Mouse (Mus musculus): Measurements from ENCODE around the gene Wfdc10. TPM values are rescaled to one million over a fixed set of nuclear protein-coding genes. Genes with fewer than 3 reads are reported as not detected.

Wfdc10 gene
- polyA plus RNA-seq, 1 experiment from 2014 or later = not detected

Other genes with a start within 250 kb of the Wfdc10 start
- 16.1 and 17.4 TPM in 2 replicates for gene Sdc4, start 212.2 kb upstream of the Wfdc10 start, polyA plus RNA-seq (2016; fragmentation: Nextera tagmentation; extraction: Ambion mirVana)
- gene Sys1, start 199.1 kb upstream of the Wfdc10 start, polyA plus RNA-seq (2016; fragmentation: Nextera tagmentation; extraction: Ambion mirVana) = 64.8 and 65.9 TPM in 2 replicates
- gene Gm20458, start 195.1 kb upstream of the Wfdc10 start, polyA plus RNA-seq (2016; fragmentation: Nextera tagmentation; extraction: Ambion mirVana) = 3.7 and 3.9 TPM in 2 replicates
- not detected in 2 replicates for gene Trp53tg5, start 182.3 kb upstream of the Wfdc10 start, polyA plus RNA-seq (2016; fragmentation: Nextera tagmentation; extraction: Ambion mirVana)
- 3.0 and 3.2 TPM in 2 replicates for gene Dbndd2, start 169.9 kb upstream of the Wfdc10 start, polyA plus RNA-seq (2016; fragmentation: Nextera tagmentation; extraction: Ambion mirVana)
- gene Pigt, start 158.5 kb upstream of the Wfdc10 start, polyA plus RNA-seq (2016; fragmentation: Nextera tagmentation; extraction: Ambion mirVana) = 40.1 and 44.7 TPM in 2 replicates
- gene Wfdc2, start 93.6 kb upstream of the Wfdc10 start, polyA plus RNA-seq (2016; fragmentation: Nextera tagmentation; extraction: Ambion mirVana) = 23.1 and 28.3 TPM in 2 replicates
- not detected in 2 replicates for gene Spint3, start 82.6 kb upstream of the Wfdc10 start, polyA plus RNA-seq (2016; fragmentation: Nextera tagmentation; extraction: Ambion mirVana)
- gene Wfdc6a, start 70.6 kb upstream of the Wfdc10 start, polyA plus RNA-seq (2016; fragmentation: Nextera tagmentation; extraction: Ambion mirVana) = not detected in 2 replicates
- gene Eppin, start 62.5 kb upstream of the Wfdc10 start, polyA plus RNA-seq (2016; fragmentation: Nextera tagmentation; extraction: Ambion mirVana) = not detected in 2 replicates
- gene Wfdc6b, start 42.5 kb upstream of the Wfdc10 start, polyA plus RNA-seq (2016; fragmentation: Nextera tagmentation; extraction: Ambion mirVana) = not detected in 2 replicates
- gene Wfdc8, start 42.4 kb upstream of the Wfdc10 start, polyA plus RNA-seq (2016; fragmentation: Nextera tagmentation; extraction: Ambion mirVana) = not detected in 2 replicates
- not detected in 2 replicates for gene Wfdc16, start 17.2 kb upstream of the Wfdc10 start, polyA plus RNA-seq (2016; fragmentation: Nextera tagmentation; extraction: Ambion mirVana)
- not detected in 2 replicates for gene Wfdc9, start 537 bp downstream of the Wfdc10 start, polyA plus RNA-seq (2016; fragmentation: Nextera tagmentation; extraction: Ambion mirVana)
- gene Wfdc11, start 18.0 kb downstream of the Wfdc10 start, polyA plus RNA-seq (2016; fragmentation: Nextera tagmentation; extraction: Ambion mirVana) = not detected in 2 replicates
- gene Wfdc13, start 29.1 kb downstream of the Wfdc10 start, polyA plus RNA-seq (2016; fragmentation: Nextera tagmentation; extraction: Ambion mirVana) = not detected in 2 replicates
- not detected in 2 replicates for gene Spint4, start 42.5 kb downstream of the Wfdc10 start, polyA plus RNA-seq (2016; fragmentation: Nextera tagmentation; extraction: Ambion mirVana)
- gene Spint5, start 59.3 kb downstream of the Wfdc10 start, polyA plus RNA-seq (2016; fragmentation: Nextera tagmentation; extraction: Ambion mirVana) = not detected in 2 replicates
- gene Wfdc3, start 89.9 kb downstream of the Wfdc10 start, polyA plus RNA-seq (2016; fragmentation: Nextera tagmentation; extraction: Ambion mirVana) = 0.94 and 1.2 TPM in 2 replicates
- 80.1 and 80.2 TPM in 2 replicates for gene Dnttip1, start 89.9 kb downstream of the Wfdc10 start, polyA plus RNA-seq (2016; fragmentation: Nextera tagmentation; extraction: Ambion mirVana)
- 575 and 639 TPM in 2 replicates for gene Ube2c, start 113.9 kb downstream of the Wfdc10 start, polyA plus RNA-seq (2016; fragmentation: Nextera tagmentation; extraction: Ambion mirVana)
- not detected in 2 replicates for gene Tnnc2, start 123.9 kb downstream of the Wfdc10 start, polyA plus RNA-seq (2016; fragmentation: Nextera tagmentation; extraction: Ambion mirVana)
- gene Snx21, start 129.8 kb downstream of the Wfdc10 start, polyA plus RNA-seq (2016; fragmentation: Nextera tagmentation; extraction: Ambion mirVana) = 12.0 and 12.3 TPM in 2 replicates
- 14.9 and 15.3 TPM in 2 replicates for gene Acot8, start 148.8 kb downstream of the Wfdc10 start, polyA plus RNA-seq (2016; fragmentation: Nextera tagmentation; extraction: Ambion mirVana)
- gene Zswim3, start 149.1 kb downstream of the Wfdc10 start, polyA plus RNA-seq (2016; fragmentation: Nextera tagmentation; extraction: Ambion mirVana) = 9.7 and 11.6 TPM in 2 replicates
- 24.7 and 25.3 TPM in 2 replicates for gene Zswim1, start 166.6 kb downstream of the Wfdc10 start, polyA plus RNA-seq (2016; fragmentation: Nextera tagmentation; extraction: Ambion mirVana)
- gene Spata25, start 172.5 kb downstream of the Wfdc10 start, polyA plus RNA-seq (2016; fragmentation: Nextera tagmentation; extraction: Ambion mirVana) = 0.17 TPM in 1 of 2 replicates, not detected in the other
- gene Ctsa, start 176.8 kb downstream of the Wfdc10 start, polyA plus RNA-seq (2016; fragmentation: Nextera tagmentation; extraction: Ambion mirVana) = 85.7 and 98.2 TPM in 2 replicates
- 3.8 and 5.4 TPM in 2 replicates for gene Neurl2, start 177.4 kb downstream of the Wfdc10 start, polyA plus RNA-seq (2016; fragmentation: Nextera tagmentation; extraction: Ambion mirVana)
- gene Pltp, start 201.7 kb downstream of the Wfdc10 start, polyA plus RNA-seq (2016; fragmentation: Nextera tagmentation; extraction: Ambion mirVana) = 67.9 and 86.2 TPM in 2 replicates
- gene Pcif1, start 223.3 kb downstream of the Wfdc10 start, polyA plus RNA-seq (2016; fragmentation: Nextera tagmentation; extraction: Ambion mirVana) = 73.8 and 93.8 TPM in 2 replicates